Mouse (Mus musculus) intestine, postnatal 0 days (tissue): Measurements from ENCODE around the gene Mcm9. TPM values are rescaled to one million over a fixed set of nuclear protein-coding genes. Genes with fewer than 3 reads are reported as not detected.
"Not testable (repeated sequence)": the region's sequence is repeated elsewhere in the genome, so short reads cannot be mapped to it uniquely, and the experiment has no call there.

Experiments
- ATAC-seq: fragments of 200-750 bp; cut with Nextera tagmentation; 2 replicates; pipeline ENCODE4 v1.8.0; 2017; ENCODE audit warnings: mild to moderate bottlenecking, moderate TSS enrichment, moderate library complexity
- H3K27ac ChIP-seq: fragments of 300-500 bp; sonication (generic); 2 replicates; pipeline ENCODE4 v1.5.1; 2014; ENCODE audit warnings: mild to moderate bottlenecking, low read depth, low read length, moderate library complexity
- H3K27me3 ChIP-seq: fragments of 300-500 bp; sonication (generic); replicated peaks from 2 replicates; pipeline ENCODE4 v1.6.1; 2014; ENCODE audit warnings: low read length, mixed read lengths; ENCODE audit not compliant: control insufficient read depth, insufficient read depth
- H3K36me3 ChIP-seq: fragments of 300-500 bp; sonication (generic); 2 replicates; pipeline ENCODE4 v1.6.1; 2014; ENCODE audit warnings: mild to moderate bottlenecking, moderate library complexity; ENCODE audit not compliant: control insufficient read depth, insufficient read depth
- H3K4me1 ChIP-seq: fragments of 300-500 bp; sonication (generic); replicated peaks from 2 replicates; pipeline ENCODE4 v1.6.1; 2014; ENCODE audit warnings: antibody characterized with exemption, low read length, mixed read lengths; ENCODE audit not compliant: control insufficient read depth, insufficient read depth
- H3K4me2 ChIP-seq: fragments of 300-500 bp; sonication (generic); replicated peaks from 2 replicates; pipeline ENCODE4 v1.6.1; 2014; ENCODE audit warnings: low read depth, mild to moderate bottlenecking, moderate library complexity
- H3K4me3 ChIP-seq: fragments of 300-500 bp; sonication (generic); 2 replicates; pipeline ENCODE4 v1.5.1; 2014; ENCODE audit warnings: low read depth, low read length
- H3K9ac ChIP-seq: fragments of 300-500 bp; sonication (generic); 2 replicates; pipeline ENCODE4 v1.6.1; 2014; ENCODE audit warnings: mild to moderate bottlenecking, low read depth, low read length
- H3K9me3 ChIP-seq: fragments of 300-500 bp; sonication (generic); 2 replicates; pipeline ENCODE4 v1.6.1; 2016; ENCODE audit warnings: mixed run types; ENCODE audit not compliant: control insufficient read depth
- CTCF ChIP-seq: sonication (generic); IDR thresholded peaks from 2 replicates; pipeline ENCODE4 v1.5.1; 2016; ENCODE audit warnings: low read depth, mild to moderate bottlenecking, control low read depth, antibody characterized with exemption, moderate library complexity
- WGBS: fragments of 180-500 bp; shearing (Covaris S2); extraction: QIAGEN DNeasy Blood & Tissue Kit; methylation state at CpG from one replicate; pipeline ENCODE4 v1.1.7; 2014; 5-methylcytosine and 5-hydroxymethylcytosine counted together
- polyA plus RNA-seq: library from polyadenylated mRNA; unstranded; fragments of >200 nt; fragmentation: Nextera tagmentation; extraction: Ambion mirVana; gene quantifications from 2 replicates; pipeline ENCODE4 v1.2.1, GENCODE M21; 2015

Gene Mcm9
- 3.5 and 3.6 TPM in 2 replicates for polyA plus RNA-seq

DNA sequence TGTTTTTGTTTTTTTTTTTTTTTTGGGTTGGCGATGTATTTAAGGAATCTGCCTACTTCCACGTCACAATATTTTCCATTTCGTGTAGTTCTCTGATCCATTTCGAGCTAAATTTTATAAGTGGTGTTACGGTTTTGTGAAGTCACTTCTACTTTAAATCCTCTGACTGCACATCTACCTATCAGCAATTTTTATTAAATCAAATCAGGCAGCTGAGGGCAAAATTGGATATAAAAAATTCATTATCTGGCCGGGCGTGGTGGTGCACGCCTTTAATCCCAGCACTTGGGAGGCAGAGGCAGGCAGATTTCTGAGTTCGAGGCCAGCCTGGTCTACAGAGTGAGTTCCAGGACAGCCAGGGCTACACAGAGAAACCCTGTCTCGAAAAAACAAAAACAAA is at the start of gene Mcm9:
TSS of gene Mcm9 (minus strand) at position 101 of the 400 bp plus-strand sequence.
- peak within 1 kb of the TSS; percentile 88 for H3K9ac ChIP-seq
- not testable (repeated sequence) for H3K36me3 ChIP-seq, ATAC-seq, H3K27me3 ChIP-seq, H3K9me3 ChIP-seq, H3K4me1 ChIP-seq
- H3K4me3 ChIP-seq: peak within 1 kb of the TSS; percentile 83
- peak within 1 kb of the TSS; percentile 70 for H3K4me2 ChIP-seq
- WGBS: 55% methylated on average over 10 of the region's 10 CpGs
- peak within 1 kb of the TSS; percentile 96 for H3K27ac ChIP-seq

DNA sequence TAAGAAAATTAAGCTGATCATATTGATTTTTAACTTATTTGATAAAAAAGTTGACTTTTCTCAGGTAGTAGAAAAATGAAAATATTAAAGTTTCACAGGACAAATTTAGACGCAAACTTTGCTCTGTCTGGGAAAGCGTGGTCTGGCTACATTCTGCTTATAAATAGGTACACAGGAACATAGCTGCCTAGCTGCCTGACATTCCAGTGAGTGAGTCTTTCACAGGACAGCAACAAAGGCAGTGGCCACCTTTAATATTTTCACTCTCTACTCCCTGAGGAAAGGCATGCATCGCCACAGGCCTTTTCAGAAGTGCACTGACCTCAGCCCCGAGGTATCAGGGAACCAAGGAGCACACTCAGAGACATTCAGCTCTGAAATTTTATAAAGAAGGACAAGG is 31.5 kb upstream of the Mcm9 start:
- WGBS: 88% methylated on average over 4 of the region's 4 CpGs

DNA sequence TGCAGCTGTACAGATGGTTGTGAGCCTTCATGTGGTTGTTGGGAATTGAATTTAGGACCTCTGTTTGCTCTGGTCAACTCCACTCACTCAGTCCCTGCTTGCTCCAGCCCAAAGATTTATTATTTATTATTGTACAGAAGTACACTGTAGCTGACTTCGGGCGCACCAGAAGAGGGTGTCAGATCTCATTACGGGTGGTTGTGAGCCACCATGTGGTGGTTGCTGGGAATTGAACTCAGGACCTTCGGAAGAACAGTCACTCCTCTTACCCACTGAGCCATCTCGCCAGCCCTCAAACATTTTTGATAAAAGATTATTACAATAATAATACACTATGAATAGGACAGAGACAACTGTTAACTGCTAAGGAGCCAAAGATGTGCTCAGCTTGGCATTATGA is 24.0 kb upstream of the Mcm9 start:
- not testable (repeated sequence) for H3K36me3 ChIP-seq, H3K9ac ChIP-seq, H3K9me3 ChIP-seq, ATAC-seq, H3K27me3 ChIP-seq, H3K4me3 ChIP-seq, H3K27ac ChIP-seq, H3K4me2 ChIP-seq, H3K4me1 ChIP-seq
- WGBS: 74% methylated on average over 5 of the region's 5 CpGs
- TF ChIP-seq CTCF: peak; percentile 42; the same call in 1 of the 2 replicates

More for the DNA sequence above, 31.5 kb upstream of the Mcm9 start:
- Histone ChIP-seq H3K36me3 (no peaks in the 10 kb centered on the region), H3K9me3 (no peaks in the 10 kb centered on the region), H3K4me1 (no peaks in the 10 kb centered on the region), H3K4me2 (no peak overlapping the region), H3K4me3 (no peak overlapping the region), H3K9ac (no peak overlapping the region), H3K27ac (no peak overlapping the region), H3K27me3 (no peaks in the 10 kb centered on the region)
- no peak for TF ChIP-seq CTCF
- no peak for ATAC-seq

DNA sequence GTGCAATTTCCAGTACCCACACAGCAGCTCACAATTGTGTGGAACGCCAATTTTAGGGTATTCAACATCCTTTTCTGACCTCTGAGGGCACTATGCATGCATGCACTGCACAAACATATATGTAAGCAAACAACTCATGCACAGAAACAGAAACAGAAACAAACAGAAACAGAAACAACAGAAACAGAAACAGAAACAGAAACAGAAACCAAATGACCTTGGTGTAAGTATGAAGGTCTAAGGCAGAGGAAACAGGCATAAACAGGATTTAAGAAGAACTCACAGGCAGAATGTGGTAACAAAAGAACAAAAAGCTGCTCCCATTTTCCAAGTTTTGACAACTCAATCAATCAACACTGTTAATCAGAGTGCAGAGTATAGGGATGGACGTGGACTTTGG is 20.4 kb upstream of the Mcm9 start:
- H3K9ac ChIP-seq: no peak overlapping the region

DNA sequence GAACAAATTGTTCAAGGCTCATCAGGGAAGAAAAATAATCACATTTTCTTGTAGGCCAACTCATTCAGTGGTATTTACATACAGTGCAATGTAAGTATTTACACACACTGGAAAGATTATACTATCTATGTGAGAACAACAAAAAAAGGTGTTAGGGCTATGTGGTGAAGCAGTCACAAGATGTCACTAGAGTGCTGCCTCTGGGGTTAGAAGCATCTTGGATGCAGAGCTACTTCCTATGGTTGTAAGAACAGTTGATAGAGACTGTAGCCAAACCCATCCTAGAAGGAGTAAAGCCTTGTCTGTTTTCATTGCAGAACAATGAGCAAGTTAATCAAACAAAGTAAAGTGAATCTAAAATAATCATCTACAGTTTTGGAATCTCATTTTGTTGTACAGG is 11.3 kb upstream of the Mcm9 start:
- Histone ChIP-seq H3K27me3 (no peaks in the 10 kb centered on the region), H3K9ac (no peak overlapping the region), H3K36me3 (no peaks in the 10 kb centered on the region), H3K4me3 (no peak overlapping the region), H3K9me3 (no peaks in the 10 kb centered on the region), H3K27ac (no peak overlapping the region), H3K4me1 (no peaks in the 10 kb centered on the region), H3K4me2 (no peak overlapping the region)
- peak; percentile 92 for TF ChIP-seq CTCF
- no peak for ATAC-seq

More for the DNA sequence above, 20.4 kb upstream of the Mcm9 start:
- Histone ChIP-seq H3K9me3 (no peaks in the 10 kb centered on the region), H3K4me2 (no peak overlapping the region), H3K4me1 (no peaks in the 10 kb centered on the region), H3K36me3 (no peaks in the 10 kb centered on the region), H3K27me3 (no peaks in the 10 kb centered on the region), H3K27ac (no peak overlapping the region), H3K4me3 (no peak overlapping the region)
- no peak for TF ChIP-seq CTCF
- WGBS: 87% methylated on average over 2 of the region's 2 CpGs
- no peak for ATAC-seq

DNA sequence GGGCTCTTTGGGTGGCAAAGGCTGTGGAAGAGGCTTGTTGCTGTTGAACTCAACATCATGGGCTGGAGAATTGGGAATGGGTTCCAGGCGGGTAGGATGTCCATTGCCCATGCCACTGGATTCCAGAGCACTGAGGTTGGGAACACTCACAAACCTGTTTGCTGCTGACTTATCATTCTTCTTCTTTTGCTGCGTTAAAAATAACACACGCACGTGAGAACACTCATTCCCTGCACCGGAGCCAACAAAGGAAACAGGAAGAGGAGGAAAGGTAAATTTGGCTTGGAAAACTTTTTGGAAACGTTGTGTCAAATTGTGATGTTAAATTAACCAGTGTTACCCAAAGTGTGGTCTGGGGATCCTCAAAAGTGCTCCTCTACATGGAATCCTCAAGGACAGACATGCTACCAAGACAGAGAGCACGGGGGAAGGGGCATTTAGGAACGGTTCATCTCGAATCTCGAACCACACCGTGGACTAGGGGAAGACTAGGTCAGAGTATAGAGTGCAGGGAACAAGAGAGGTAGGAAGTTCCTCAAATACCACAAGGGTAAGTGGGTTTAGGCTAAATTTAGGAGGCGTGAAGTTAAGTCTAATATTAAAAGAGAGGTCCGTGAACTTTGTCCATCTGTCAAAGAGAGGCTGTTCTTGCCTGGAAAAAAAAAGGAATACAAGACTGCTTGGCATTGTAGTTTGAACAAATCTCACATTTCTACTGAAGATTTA is 5.2 kb upstream of the Mcm9 start:
- Histone ChIP-seq H3K4me2 (no peak overlapping the region), H3K4me3 (no peak overlapping the region), H3K9me3 (no peaks in the 10 kb centered on the region), H3K27ac (no peak overlapping the region), H3K4me1 (no peaks in the 10 kb centered on the region), H3K27me3 (no peaks in the 10 kb centered on the region), H3K9ac (no peak overlapping the region), H3K36me3 (no peaks in the 10 kb centered on the region)
- TF ChIP-seq CTCF: no peak
- 72% methylated on average over 13 of the region's 13 CpGs for WGBS
- no peak for ATAC-seq
